Mouse (Mus musculus): ENCODE data around the gene Abcb7. TPM values are rescaled to one million over a fixed set of nuclear protein-coding genes. Genes with fewer than 3 reads are reported as not detected.
"Not testable (repeated sequence)": the region's sequence is repeated elsewhere in the genome, so short reads cannot be mapped to it uniquely, and the experiment has no call there.

Abcb7 gene
- polyA plus RNA-seq (2016; fragmentation: Nextera tagmentation; extraction: Ambion mirVana): 6.8 and 10.3 TPM in 2 replicates

DNA sequence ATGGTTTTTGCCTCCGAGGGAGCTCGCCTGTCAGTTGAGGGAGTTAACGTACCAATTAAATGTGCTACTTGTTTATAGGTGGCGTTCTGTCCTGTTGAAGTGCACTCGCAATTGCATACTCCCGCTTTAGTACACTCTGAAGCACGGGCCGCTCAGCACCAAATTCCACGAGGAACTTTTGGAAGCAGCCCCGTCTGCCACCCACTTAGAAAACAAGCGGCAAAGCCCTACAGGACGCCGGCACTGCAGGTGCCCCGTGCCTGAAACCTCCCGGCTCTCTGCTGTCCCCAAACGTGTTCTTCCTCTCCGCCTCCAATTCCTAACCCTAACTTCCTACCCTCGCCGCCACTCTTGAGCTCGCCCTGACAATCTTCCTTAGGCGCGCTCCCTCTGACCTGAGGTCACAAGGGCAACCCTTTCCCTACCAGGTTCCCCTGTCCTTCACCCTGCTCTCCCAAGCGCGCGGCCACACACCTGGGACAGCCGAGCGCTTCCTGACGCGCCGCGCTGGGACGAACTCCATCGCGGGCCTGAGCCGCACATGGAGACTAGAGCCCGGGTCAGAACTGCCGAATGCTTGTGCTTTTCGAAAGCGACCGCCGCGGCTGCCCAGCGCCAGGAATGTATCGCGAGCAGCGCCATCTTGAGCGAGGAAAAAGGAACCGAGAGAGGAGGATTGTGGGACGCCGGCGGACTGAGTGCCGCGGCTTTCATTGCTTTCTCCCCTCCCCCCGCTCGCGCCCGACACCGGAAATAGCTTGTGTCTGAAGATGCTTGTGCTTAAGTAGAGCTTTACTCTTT lies at the start of gene Abcb7:
Gene Abcb7, minus strand, starts transcription at position 674 of the 801 bp plus-strand sequence.
- no peaks in the 10 kb centered on the region for H3K4me1 ChIP-seq (replicated peaks)
- DNase-seq (ENCODE audit: low spot score): peak; percentile 80
- H3K27ac ChIP-seq: peak within 1 kb of the TSS; percentile 94
- no peaks in the 10 kb centered on the region for H3K36me3 ChIP-seq
- peak within 1 kb of the TSS; percentile 63 for H3K4me3 ChIP-seq
- H3K9me3 ChIP-seq: no peaks in the 10 kb centered on the region
- H3K27me3 ChIP-seq (ENCODE audit: insufficient read depth, poor library complexity, severe bottlenecking): peaks cover 53% of the 10 kb centered on the region
- 17% methylated on average over 58 of the region's 58 CpGs for WGBS

DNA sequence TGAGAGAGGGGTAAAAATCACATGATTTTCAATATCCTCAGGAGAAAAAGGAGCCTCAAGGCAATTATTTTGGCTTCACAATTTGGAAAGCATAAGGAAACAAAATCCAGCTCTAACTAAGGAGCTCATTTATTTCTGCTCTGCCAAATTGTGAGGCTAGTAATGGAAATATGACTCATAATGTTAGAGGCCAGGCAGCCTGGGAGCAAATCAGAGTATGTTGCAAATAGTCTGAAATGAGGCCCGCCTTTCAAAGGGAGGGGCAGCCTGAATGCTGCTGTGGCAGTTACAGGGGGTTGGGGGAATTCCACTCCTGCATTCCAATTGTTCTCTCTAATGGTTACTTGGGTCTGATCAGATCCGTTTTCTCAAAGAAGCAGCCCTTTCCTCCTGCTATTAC lies 48.1 kb upstream of the Abcb7 start:
- no peaks in the 10 kb centered on the region for H3K4me1 ChIP-seq (replicated peaks)
- H3K9me3 ChIP-seq: no peaks in the 10 kb centered on the region
- H3K36me3 ChIP-seq: no peaks in the 10 kb centered on the region
- 57% methylated on average over 2 of the region's 2 CpGs for WGBS
- H3K4me3 ChIP-seq: no peak overlapping the region
- H3K27ac ChIP-seq: no peak overlapping the region
- DNase-seq (ENCODE audit: low spot score): no peak
- no peaks in the 10 kb centered on the region; the same call in 1 of the 2 replicates for H3K27me3 ChIP-seq (ENCODE audit: insufficient read depth, poor library complexity, severe bottlenecking)

- Histone ChIP-seq H3K27ac (no peak overlapping the region), H3K9me3 (no peaks in the 10 kb centered on the region), H3K4me1 (replicated peaks) (no peaks in the 10 kb centered on the region), H3K4me3 (no peak overlapping the region), H3K27me3 (ENCODE audit: insufficient read depth, poor library complexity, severe bottlenecking) (peaks cover 47% of the 10 kb centered on the region), H3K36me3 (no peaks in the 10 kb centered on the region)
- no peak for DNase-seq (ENCODE audit: low spot score)
- WGBS: 77% methylated on average over 1 of the region's 1 CpGs
These were observed 38.8 kb upstream of the Abcb7 start for GRCm38 (mm10) chrX:104452433-104452832.

DNA sequence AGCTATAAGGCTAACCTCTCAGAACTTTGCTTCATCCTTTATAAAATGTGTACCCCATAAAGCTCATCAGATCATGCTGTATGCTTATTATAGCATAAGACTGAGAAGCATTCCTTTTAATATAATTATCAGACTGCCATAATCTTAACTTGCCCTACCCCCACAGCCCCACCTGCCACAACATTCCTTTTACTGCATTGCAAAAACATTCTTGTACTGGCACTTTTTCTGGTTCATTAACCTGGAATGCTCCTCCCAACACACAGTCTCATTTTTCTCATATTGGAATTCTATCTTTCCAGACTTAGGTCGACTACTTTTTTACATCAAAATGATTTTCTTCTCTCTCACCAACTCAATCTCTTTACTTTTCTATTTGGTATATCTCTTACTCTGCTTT lies 19.8 kb upstream of the Abcb7 start:
- H3K4me3 ChIP-seq: no peak overlapping the region
- H3K9me3 ChIP-seq: no peaks in the 10 kb centered on the region
- no peaks in the 10 kb centered on the region for H3K4me1 ChIP-seq (replicated peaks)
- H3K27me3 ChIP-seq (ENCODE audit: insufficient read depth, poor library complexity, severe bottlenecking): peaks cover 45% of the 10 kb centered on the region
- H3K27ac ChIP-seq: no peak overlapping the region
- H3K36me3 ChIP-seq: no peaks in the 10 kb centered on the region
- DNase-seq (ENCODE audit: low spot score): no peak
- whole genome bisulfite sequencing: 48% methylated on average over 1 of the region's 1 CpGs

GRCm38 (mm10) chrX:104428108-104428507 lies 14.5 kb upstream of the Abcb7 start:
- Histone ChIP-seq H3K36me3 (no peaks in the 10 kb centered on the region), H3K27me3 (ENCODE audit: insufficient read depth, poor library complexity, severe bottlenecking) (peaks cover 32% of the 10 kb centered on the region), H3K4me1 (replicated peaks) (no peaks in the 10 kb centered on the region), H3K27ac (no peak overlapping the region), H3K9me3 (no peaks in the 10 kb centered on the region), H3K4me3 (no peak overlapping the region)
- DNase-seq (ENCODE audit: low spot score): no peak
- 86% methylated on average over 3 of the region's 3 CpGs for WGBS

GRCm38 (mm10) chrX:104413995-104414394 lies 339 bp upstream of the Abcb7 start:
- 48% methylated on average over 7 of the region's 7 CpGs for WGBS
- Histone ChIP-seq H3K27ac (peak overlapping the region; percentile 94), H3K36me3 (no peaks in the 10 kb centered on the region), H3K4me1 (replicated peaks) (no peaks in the 10 kb centered on the region), H3K27me3 (ENCODE audit: insufficient read depth, poor library complexity, severe bottlenecking) (peaks cover 58% of the 10 kb centered on the region), H3K9me3 (no peaks in the 10 kb centered on the region), H3K4me3 (peak overlapping the region; percentile 63)
- peak; percentile 2 for DNase-seq (ENCODE audit: low spot score)

GRCm38 (mm10) chrX:104408137-104408536 lies 5.5 kb downstream of the Abcb7 start:
- no peaks in the 10 kb centered on the region for H3K9me3 ChIP-seq
- H3K27me3 ChIP-seq (ENCODE audit: insufficient read depth, poor library complexity, severe bottlenecking): peaks cover 30% of the 10 kb centered on the region

GRCm38 (mm10) chrX:104402463-104402862 lies 11.2 kb downstream of the Abcb7 start:
- H3K27ac ChIP-seq: no peak overlapping the region
- H3K36me3 ChIP-seq: no peaks in the 10 kb centered on the region
- no peaks in the 10 kb centered on the region for H3K9me3 ChIP-seq
- 69% methylated on average over 5 of the region's 5 CpGs for WGBS
- H3K4me3 ChIP-seq: no peak overlapping the region
- DNase-seq (ENCODE audit: low spot score): no peak
- peaks cover 54% of the 10 kb centered on the region for H3K27me3 ChIP-seq (ENCODE audit: insufficient read depth, poor library complexity, severe bottlenecking)
- no peaks in the 10 kb centered on the region for H3K4me1 ChIP-seq (replicated peaks)

More at GRCm38 (mm10) chrX:104408137-104408536, 5.5 kb downstream of the Abcb7 start:
- H3K4me1 ChIP-seq (replicated peaks): no peaks in the 10 kb centered on the region
- DNase-seq (ENCODE audit: low spot score): no peak
- H3K27ac ChIP-seq: no peak overlapping the region
- H3K4me3 ChIP-seq: no peak overlapping the region
- H3K36me3 ChIP-seq: no peaks in the 10 kb centered on the region

DNA sequence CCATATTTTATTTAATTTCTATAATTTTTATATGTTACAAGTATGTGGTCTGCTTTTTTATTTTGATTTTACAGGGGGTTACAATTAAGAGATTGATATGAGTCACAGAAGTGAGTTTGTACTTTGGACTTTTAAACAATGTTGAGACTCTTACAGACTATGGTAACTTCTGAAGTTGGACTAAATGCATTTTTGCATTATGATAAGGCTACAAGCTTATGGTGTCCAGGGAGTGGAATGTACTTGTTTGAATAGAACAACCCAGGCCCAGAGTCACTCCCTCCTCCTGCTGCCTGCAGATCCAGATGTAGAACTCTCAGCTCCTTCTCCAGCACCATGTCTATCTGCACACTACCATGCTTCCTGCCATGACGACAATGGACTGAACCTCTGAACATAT lies 12.5 kb downstream of the Abcb7 start:
- peaks cover 50% of the 10 kb centered on the region for H3K27me3 ChIP-seq (ENCODE audit: insufficient read depth, poor library complexity, severe bottlenecking)

DNA sequence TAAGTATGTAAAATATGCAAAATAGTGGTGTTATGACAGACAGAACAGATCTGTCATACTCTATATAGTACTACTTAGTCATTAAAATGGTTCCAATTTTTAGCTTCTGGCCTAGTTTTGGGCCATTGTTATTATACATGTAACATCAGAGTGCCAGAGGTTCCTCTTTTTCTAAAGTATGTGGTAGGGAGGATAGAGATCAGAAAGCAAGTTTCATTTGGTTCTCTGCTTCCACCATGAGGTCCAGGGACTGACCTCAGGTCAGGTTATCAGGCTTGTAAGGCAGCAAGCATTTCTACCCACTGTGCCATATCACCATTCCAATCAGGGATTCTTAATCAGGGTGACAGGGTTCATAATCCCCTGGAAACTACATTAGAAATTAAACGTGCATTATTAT lies 16.1 kb downstream of the Abcb7 start:
- H3K27me3 ChIP-seq (ENCODE audit: insufficient read depth, poor library complexity, severe bottlenecking): peaks cover 36% of the 10 kb centered on the region
- no peaks in the 10 kb centered on the region for H3K9me3 ChIP-seq
- no peak for DNase-seq (ENCODE audit: low spot score)
- H3K36me3 ChIP-seq: no peaks in the 10 kb centered on the region
- 64% methylated on average over 1 of the region's 1 CpGs for WGBS
- no peaks in the 10 kb centered on the region for H3K4me1 ChIP-seq (replicated peaks)
- H3K4me3 ChIP-seq: no peak overlapping the region
- H3K27ac ChIP-seq: no peak overlapping the region

More for the DNA sequence above, 12.5 kb downstream of the Abcb7 start:
- Histone ChIP-seq H3K27ac (no peak overlapping the region), H3K9me3 (no peaks in the 10 kb centered on the region), H3K4me1 (replicated peaks) (no peaks in the 10 kb centered on the region), H3K4me3 (no peak overlapping the region), H3K36me3 (no peaks in the 10 kb centered on the region)
- 97% methylated on average over 1 of the region's 1 CpGs for WGBS
- no peak for DNase-seq (ENCODE audit: low spot score)

GRCm38 (mm10) chrX:104359686-104360085 lies 54.0 kb downstream of the Abcb7 start:
- no peak for DNase-seq (ENCODE audit: low spot score)
- no peaks in the 10 kb centered on the region for H3K4me1 ChIP-seq (replicated peaks)
- H3K36me3 ChIP-seq: no peaks in the 10 kb centered on the region
- H3K4me3 ChIP-seq: no peak overlapping the region
- no peaks in the 10 kb centered on the region for H3K9me3 ChIP-seq
- H3K27ac ChIP-seq: no peak overlapping the region
- H3K27me3 ChIP-seq (ENCODE audit: insufficient read depth, poor library complexity, severe bottlenecking): peaks cover 30% of the 10 kb centered on the region

GRCm38 (mm10) chrX:104355842-104356241 lies 57.8 kb downstream of the Abcb7 start:
- no peaks in the 10 kb centered on the region for H3K36me3 ChIP-seq
- H3K27me3 ChIP-seq (ENCODE audit: insufficient read depth, poor library complexity, severe bottlenecking): peaks cover 29% of the 10 kb centered on the region
- WGBS: 90% methylated on average over 1 of the region's 1 CpGs
- DNase-seq (ENCODE audit: low spot score): no peak
- H3K4me1 ChIP-seq (replicated peaks): no peaks in the 10 kb centered on the region
- no peak overlapping the region for H3K4me3 ChIP-seq
- no peaks in the 10 kb centered on the region for H3K9me3 ChIP-seq
- no peak overlapping the region for H3K27ac ChIP-seq

DNA sequence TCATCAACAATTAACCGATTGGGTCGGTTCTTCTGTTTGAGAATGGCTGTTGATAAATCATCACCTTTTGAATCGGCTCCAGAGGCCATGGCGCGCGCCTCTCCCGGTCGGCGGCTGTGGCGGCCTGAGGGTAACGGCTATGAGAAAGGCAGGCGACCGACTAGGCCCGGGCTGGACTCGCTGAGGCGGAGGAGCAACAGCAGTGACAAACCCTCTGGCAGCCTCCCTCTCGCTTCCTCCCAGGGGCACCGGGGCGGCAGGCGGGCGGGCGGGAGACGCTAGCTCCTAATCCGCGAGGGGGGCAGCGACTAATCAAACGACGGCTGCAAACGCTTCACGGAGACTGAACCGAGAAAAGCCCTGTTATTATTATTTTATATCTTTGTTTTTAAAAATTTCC lies 65.5 kb downstream of the Abcb7 start:
- not testable (repeated sequence) for H3K27ac ChIP-seq; DNase-seq (ENCODE audit: low spot score); H3K36me3 ChIP-seq; H3K27me3 ChIP-seq (ENCODE audit: insufficient read depth, poor library complexity, severe bottlenecking); H3K4me3 ChIP-seq; H3K4me1 ChIP-seq (replicated peaks); H3K9me3 ChIP-seq
- 88% methylated on average over 31 of the region's 31 CpGs for WGBS
